Comparison of ENCODE assay signal across 22 mouse cellular contexts in genomic region chr9:118728987-118729386, GRCm38 (mm10).
DNase-seq lines count a peak whose midpoint lies in the region; ATAC-seq lines count a peak whose summit lies in the region.
"Had no signal": no experiment of that assay in that cellular context is flagged by ENCODE, and none has a peak within 500 bp of the region (broad histone marks: within the 10 kb centered on the region; RNA-seq: fewer than 3 reads in every experiment).

No protein-coding gene starts in this region.

- H3K9ac ChIP-seq in limb, embryonic 12.5 days (replicated peaks) = no peak overlapping the region
- H3K9ac ChIP-seq: embryonic facial prominence, embryonic 15.5 days; neural tube, embryonic 15.5 days had no signal

- no peaks in the 10 kb centered on the region for H3K36me3 ChIP-seq in limb, embryonic 12.5 days
- H3K36me3 ChIP-seq: embryonic facial prominence, embryonic 15.5 days; G1E; hindbrain, embryonic 10.5 days; neural tube, embryonic 15.5 days had no signal

- intact Hi-C loops in left cerebral cortex, postnatal 4 days (cut with DNase I) = no loop called here

- H3K4me1 ChIP-seq in limb, embryonic 12.5 days (replicated peaks) = peaks cover 54% of the 10 kb centered on the region

- no peaks in the 10 kb centered on the region for H3K27me3 ChIP-seq in limb, embryonic 12.5 days
- H3K27me3 ChIP-seq: embryonic facial prominence, embryonic 15.5 days; neural tube, embryonic 15.5 days had no signal

- ATAC-seq in limb, embryonic 12.5 days (ENCODE audit: insufficient number of reproducible peaks, insufficient read depth, low FRiP score, low TSS enrichment, low read depth) = no peak
- ATAC-seq: forebrain, embryonic 16.5 days; midbrain, embryonic 16.5 days had no signal

- DNase-seq in frontal cortex, adult 2 months (ENCODE audit: extremely low spot score in 1 of 2, low spot score in 1 of 2) = peak; percentile 25 to 69
- no peak for DNase-seq in frontal cortex, postnatal 10 days (ENCODE audit: low spot score in 2 of 2)
- peak; percentile 27 to 52 for DNase-seq in left cerebral cortex, adult 18-20 months (ENCODE audit: low spot score in 2 of 2)
- no peak for DNase-seq in left cerebral cortex, postnatal 4 days
- DNase-seq in right cerebral cortex, postnatal 36 days (ENCODE audit: low spot score in 2 of 2) = peak; percentile 40 to 59
- DNase-seq in right cerebral cortex, postnatal 4 days = no peak
- no peak for DNase-seq in adrenal gland, adult 8-10 months
- DNase-seq: adrenal gland, postnatal 25 days; cerebellum, adult 11-12 months; cerebellum, postnatal 25 days; embryo, embryonic 11 days; gastrocnemius, postnatal 36 days; kidney, adult 11 months; liver; lung, postnatal 14 days had no signal

- 74% methylated on average over 5 of the region's 5 CpGs for WGBS in limb, embryonic 12.5 days

- H3K27ac ChIP-seq in limb, embryonic 12.5 days = peak overlapping the region; percentile 45; the same call in 1 of the 2 replicates
- H3K27ac ChIP-seq: embryonic facial prominence, embryonic 15.5 days; neural tube, embryonic 15.5 days had no signal

- no peak overlapping the region for H3K4me2 ChIP-seq in limb, embryonic 12.5 days
- H3K4me2 ChIP-seq: embryonic facial prominence, embryonic 15.5 days; neural tube, embryonic 15.5 days had no signal

- H3K4me3 ChIP-seq in limb, embryonic 12.5 days (replicated peaks) = no peak overlapping the region
- H3K4me3 ChIP-seq: embryonic facial prominence, embryonic 15.5 days; hindbrain, embryonic 10.5 days; neural tube, embryonic 15.5 days had no signal

- H3K9me3 ChIP-seq in limb, embryonic 12.5 days = no peaks in the 10 kb centered on the region
- H3K9me3 ChIP-seq: embryonic facial prominence, embryonic 15.5 days; hindbrain, embryonic 10.5 days; neural tube, embryonic 15.5 days had no signal

Comparison
In these comparisons a context has a peak if more than half of its experiments do, and no peak if none do; other contexts are left out.
1. DNase-seq: peak in frontal cortex, adult 2 months (2 of 2), left cerebral cortex, adult 18-20 months (2 of 2) and right cerebral cortex, postnatal 36 days (2 of 2); none in frontal cortex, postnatal 10 days (0 of 2), left cerebral cortex, postnatal 4 days (single experiment), right cerebral cortex, postnatal 4 days (single experiment) and adrenal gland, adult 8-10 months (single experiment).